Mouse (Mus musculus) liver, adult 2 months (tissue): ENCODE measurements at regions not wholly inside any gene's neighbourhood (a gene's known extent, or its start where the extent isn't known, plus 50 kb on each side); places are given as distances from the start of the nearest gene placed in this dataset.

Experiments
- DNase-seq: peaks from one replicate; pipeline ENCODE4 v3.0.0-alpha.2; 2011; ENCODE audit warnings: low read depth, low spot score; ENCODE audit errors: extremely low read depth
- H3K27ac ChIP-seq: fragments of 200-500 bp; replicated peaks from 2 replicates; pipeline ENCODE4 v1.5.1; 2012; ENCODE audit warnings: low read depth, mild to moderate bottlenecking, control low read depth, inconsistent platforms, low read length; ENCODE audit not compliant: insufficient read depth
- H3K27me3 ChIP-seq: fragments of 200-500 bp; 2 replicates; pipeline ENCODE4 v1.6.1; 2012; ENCODE audit warnings: mild to moderate bottlenecking, moderate library complexity, low read length, inconsistent platforms; ENCODE audit not compliant: control insufficient read depth, insufficient read depth
- H3K36me3 ChIP-seq: fragments of 200-500 bp; 2 replicates; pipeline ENCODE4 v1.6.1; 2012; ENCODE audit warnings: low read length, inconsistent platforms; ENCODE audit not compliant: control insufficient read depth, insufficient read depth
- H3K4me1 ChIP-seq: fragments of 200-500 bp; 2 replicates; pipeline ENCODE4 v1.6.1; 2011; ENCODE audit warnings: low read length; ENCODE audit not compliant: control insufficient read depth, insufficient read depth
- H3K4me3 ChIP-seq: fragments of 200-500 bp; 2 replicates; pipeline ENCODE4 v1.5.1; 2011; ENCODE audit warnings: low read depth, mild to moderate bottlenecking, control low read depth, low read length, moderate library complexity; ENCODE audit not compliant: insufficient read depth
- H3K79me2 ChIP-seq: fragments of 200-500 bp; 2 replicates; pipeline ENCODE4 v1.6.1; 2012; ENCODE audit warnings: inconsistent platforms, mild to moderate bottlenecking, low read length, moderate library complexity; ENCODE audit not compliant: control insufficient read depth, insufficient read depth
- H3K9ac ChIP-seq: fragments of 200-500 bp; 2 replicates; pipeline ENCODE4 v1.6.1; 2012; ENCODE audit warnings: low read depth, mild to moderate bottlenecking, control low read depth, inconsistent platforms, low read length
- CTCF ChIP-seq: fragments of 200-500 bp; IDR thresholded peaks from 2 replicates; pipeline ENCODE4 v1.5.1; 2011; ENCODE audit warnings: low read depth, low read length, control low read depth
- POLR2A ChIP-seq: fragments of 200-500 bp; IDR thresholded peaks from 2 replicates; pipeline ENCODE4 v1.6.1; 2011; ENCODE audit warnings: low read length, control low read depth; ENCODE audit not compliant: insufficient read depth; ENCODE audit errors: extremely low read depth
- WGBS: fragments of 180-500 bp; shearing (Covaris S2); methylation state at CpG from one replicate; pipeline ENCODE4 v1.1.7; 2018; 5-methylcytosine and 5-hydroxymethylcytosine counted together

- TF ChIP-seq POLR2A (no peak), CTCF (no peak)
- H3K79me2 ChIP-seq = no peaks in the 10 kb centered on the region
- H3K9ac ChIP-seq = no peak overlapping the region
- H3K27ac ChIP-seq = no peak overlapping the region
- no peak for DNase-seq
- no peaks in the 10 kb centered on the region for H3K36me3 ChIP-seq
- H3K4me3 ChIP-seq = no peak overlapping the region
- 94% methylated on average over 3 of the region's 3 CpGs for WGBS
- no peaks in the 10 kb centered on the region for H3K27me3 ChIP-seq
- H3K4me1 ChIP-seq = no peaks in the 10 kb centered on the region
These were observed 50.9 kb upstream of the Elovl6 start for GRCm38 (mm10) chr3:129481293-129481692.
